Comparison of ENCODE assay signal across 8 mouse cellular contexts in genomic region chr9:20814521-20815272, GRCm38 (mm10). TPM values are rescaled to one million over a fixed set of nuclear protein-coding genes. Genes with fewer than 3 reads are reported as not detected.
A peak's percentile ranks its signal among the peaks of the same experiment; 100 is the strongest.
DNase-seq lines count a peak whose midpoint lies in the region; ATAC-seq lines count a peak whose summit lies in the region.

TSS of gene Col5a3 (minus strand) at chr9:20815067.

- no peaks in the 10 kb centered on the region for H3K36me3 ChIP-seq in forebrain, embryonic 14.5 days (ENCODE audit: control insufficient read depth, insufficient read depth, low read length)
- H3K36me3 ChIP-seq in limb, embryonic 12.5 days, result no peaks in the 10 kb centered on the region
- no peaks in the 10 kb centered on the region for H3K36me3 ChIP-seq in midbrain, embryonic 16.5 days (ENCODE audit: control insufficient read depth, insufficient read depth, low read length)

- 4% methylated on average over 28 of the region's 29 CpGs for whole genome bisulfite sequencing in forebrain, embryonic 14.5 days
- WGBS in limb, embryonic 12.5 days, result 6% methylated on average over 29 of the region's 29 CpGs
- 5% methylated on average over 28 of the region's 29 CpGs for WGBS in midbrain, embryonic 16.5 days

- intact Hi-C loops in left cerebral cortex, postnatal 4 days (cut with DNase I), result no loop called here
- intact Hi-C loops in heart, postnatal 14 days (cut with DNase I), result no loop called here

- H3K4me2 ChIP-seq in forebrain, embryonic 14.5 days (ENCODE audit: low read length), result peak within 1 kb of the TSS; percentile 39
- peak within 1 kb of the TSS; percentile 55 for H3K4me2 ChIP-seq in limb, embryonic 12.5 days
- peak within 1 kb of the TSS; percentile 43 for H3K4me2 ChIP-seq in midbrain, embryonic 16.5 days (ENCODE audit: low read length)

- no peak within 1 kb of the TSS for H3K9ac ChIP-seq in forebrain, embryonic 14.5 days (ENCODE audit: low read length)
- no peak within 1 kb of the TSS for H3K9ac ChIP-seq in limb, embryonic 12.5 days (replicated peaks)
- H3K9ac ChIP-seq in midbrain, embryonic 16.5 days (ENCODE audit: low read depth, low read length), result 0 out of 2 replicates have a peak within 1 kb of the TSS, but pooled peaks have one; percentile 25

- H3K9me3 ChIP-seq in forebrain, embryonic 14.5 days (replicated peaks; ENCODE audit: control insufficient read depth, low read length), result no peaks in the 10 kb centered on the region
- H3K9me3 ChIP-seq in limb, embryonic 12.5 days, result no peaks in the 10 kb centered on the region
- no peaks in the 10 kb centered on the region for H3K9me3 ChIP-seq in midbrain, embryonic 16.5 days (replicated peaks; ENCODE audit: control insufficient read depth, low read length, poor library complexity, severe bottlenecking)

- H3K27ac ChIP-seq in forebrain, embryonic 14.5 days (ENCODE audit: low read depth, low read length), result no peak within 1 kb of the TSS
- H3K27ac ChIP-seq in limb, embryonic 12.5 days, result no peak within 1 kb of the TSS
- H3K27ac ChIP-seq in midbrain, embryonic 16.5 days (ENCODE audit: low read length), result no peak within 1 kb of the TSS

- H3K4me1 ChIP-seq in forebrain, embryonic 14.5 days (ENCODE audit: control insufficient read depth, insufficient read depth, low read length), result peaks cover 4% of the 10 kb centered on the region; the same call in 1 of the 2 replicates
- peaks cover 13% of the 10 kb centered on the region for H3K4me1 ChIP-seq in limb, embryonic 12.5 days (replicated peaks)
- H3K4me1 ChIP-seq in midbrain, embryonic 16.5 days (ENCODE audit: control insufficient read depth, insufficient read depth, low read length), result peaks cover 5% of the 10 kb centered on the region; the same call in 1 of the 2 replicates

- peak; percentile 19 for DNase-seq in left cerebral cortex, postnatal 4 days
- no peak for DNase-seq in left cerebral cortex, adult 8-10 months (ENCODE audit: low spot score in 2 of 2)
- DNase-seq in forebrain, embryonic 14.5 days (ENCODE audit: low spot score), result peak; percentile 13
- peak; percentile 79 to 80 for DNase-seq in heart, postnatal 14 days
- DNase-seq in yolk sac, embryonic 10.5 days (ENCODE audit: low spot score), result peak; percentile 60
- DNase-seq in layer of hippocampus, adult 9-11 months, result no peak

- ATAC-seq in forebrain, embryonic 14.5 days, result no peak
- ATAC-seq in limb, embryonic 12.5 days (ENCODE audit: insufficient number of reproducible peaks, insufficient read depth, low FRiP score, low TSS enrichment, low read depth), result no peak
- no peak for ATAC-seq in midbrain, embryonic 16.5 days

- H3K27me3 ChIP-seq in forebrain, embryonic 14.5 days (replicated peaks; ENCODE audit: control insufficient read depth, insufficient read depth, low read length), result peaks cover 8% of the 10 kb centered on the region; the same call in 1 of the 2 replicates
- peaks cover 39% of the 10 kb centered on the region for H3K27me3 ChIP-seq in limb, embryonic 12.5 days
- peaks cover 8% of the 10 kb centered on the region; the same call in 1 of the 2 replicates for H3K27me3 ChIP-seq in midbrain, embryonic 16.5 days (ENCODE audit: control insufficient read depth, insufficient read depth, low read depth, low read length)

- no peak within 1 kb of the TSS for H3K4me3 ChIP-seq in forebrain, embryonic 14.5 days (ENCODE audit: low read depth, low read length)
- H3K4me3 ChIP-seq in limb, embryonic 12.5 days (replicated peaks), result peak within 1 kb of the TSS; percentile 29
- 0 out of 2 replicates have a peak within 1 kb of the TSS, but pooled peaks have one; percentile 5 for H3K4me3 ChIP-seq in midbrain, embryonic 16.5 days (ENCODE audit: low read depth, low read length)

RNA-seq across cellular contexts. Expression of gene Col5a3, which starts in this region (rescaled TPM):
- 1 to 10 TPM in 1 of 2 experiments, under 1 TPM in 1; 0.90 to 1.2 TPM for total RNA-seq in left cerebral cortex, postnatal 4 days (2021)
- 1 to 10 TPM; 1.0 to 2.0 (median 1.3) TPM for total RNA-seq in left cerebral cortex, adult 8-10 months (2022)
- polyA plus RNA-seq in forebrain, embryonic 14.5 days (2014; fragmentation: Nextera tagmentation; extraction: Ambion mirVana), result 0.18 and 0.45 TPM in 2 replicates
- total RNA-seq in heart, postnatal 14 days (2021), result 10 to 100 TPM; 31.8 to 33.2 TPM
- 0.28 and 0.55 TPM in 2 replicates for polyA plus RNA-seq in limb, embryonic 12.5 days (2016; fragmentation: Nextera tagmentation; extraction: Ambion mirVana)
- polyA plus RNA-seq in midbrain, embryonic 16.5 days (2015; fragmentation: Nextera tagmentation; extraction: Ambion mirVana), result 0.85 and 1.3 TPM in 2 replicates

Comparison
In these comparisons a context has a peak if more than half of its experiments do, and no peak if none do; other contexts are left out.
1. RNA of gene Col5a3 (total RNA-seq): 31.8 to 33.2 TPM in heart, postnatal 14 days; 1.0 to 2.0 TPM in left cerebral cortex, adult 8-10 months and 0.90 to 1.2 TPM in left cerebral cortex, postnatal 4 days; every median in the first group is over 10 times any median in the second.
2. DNase-seq: peak in left cerebral cortex, postnatal 4 days (single experiment), heart, postnatal 14 days (2 of 2) and yolk sac, embryonic 10.5 days (single experiment); none in left cerebral cortex, adult 8-10 months (0 of 2) and layer of hippocampus, adult 9-11 months (single experiment).
3. Peak in DNase-seq and H3K4me2 ChIP-seq in forebrain, embryonic 14.5 days; RNA of the gene not detected or under 1 TPM.
4. Peak in every context shown above with its lines, with median percentiles within 50 percentile points of each other: H3K4me2 ChIP-seq.